Mouse (Mus musculus) myocyte (in vitro differentiated cells): ENCODE results near the gene Commd8. TPM values are rescaled to one million over a fixed set of nuclear protein-coding genes. Genes with fewer than 3 reads are reported as not detected.

Source experiments
- H3K27me3 ChIP-seq: one replicate; pipeline ENCODE4 v1.6.1; 2011; ENCODE audit not compliant: control insufficient read depth, insufficient read depth, insufficient read length
- H3K36me3 ChIP-seq: one replicate; pipeline ENCODE4 v1.6.1; 2011; ENCODE audit not compliant: control insufficient read depth, insufficient read depth
- H3K4me2 ChIP-seq: one replicate; pipeline ENCODE4 v1.6.1; 2011; ENCODE audit warnings: low read depth, control low read depth
- H3K4me3 ChIP-seq: one replicate; pipeline ENCODE4 v1.5.1; 2011; ENCODE audit warnings: mild to moderate bottlenecking, control low read depth, moderate library complexity
- H3K79me2 ChIP-seq: one replicate; pipeline ENCODE4 v1.6.1; 2011; ENCODE audit not compliant: control insufficient read depth, insufficient read depth
- H3ac ChIP-seq: one replicate; pipeline ENCODE4 v1.6.1; 2011; ENCODE audit not compliant: control insufficient read depth, insufficient read length
- CEBPB ChIP-seq: IDR thresholded peaks from 2 replicates; pipeline ENCODE4 v1.6.1; 2011; ENCODE audit warnings: mild to moderate bottlenecking, moderate library complexity; ENCODE audit not compliant: poor library complexity, insufficient read depth, severe bottlenecking
- E2F4 ChIP-seq: IDR thresholded peaks from one replicate; pipeline ENCODE4 v1.6.1; 2011; ENCODE audit warnings: mild to moderate bottlenecking, control low read depth, moderate library complexity; ENCODE audit not compliant: insufficient read depth
- MAX ChIP-seq: IDR thresholded peaks from one replicate; pipeline ENCODE4 v1.6.1; 2011; ENCODE audit warnings: low read depth, mild to moderate bottlenecking, control low read depth
- MYOD1 ChIP-seq, 3 experiments: IDR thresholded peaks; one replicate each; pipeline ENCODE4 v1.6.1; 2011; ENCODE audit warnings: control low read depth in 2 of 3, low read depth in 2 of 3, mild to moderate bottlenecking in 2 of 3, moderate library complexity in 1 of 3; ENCODE audit not compliant: insufficient read length in 2 of 3, control insufficient read depth in 1 of 3
- MYOG ChIP-seq, 3 experiments: IDR thresholded peaks; one replicate each; pipeline ENCODE4 v1.6.1; 2011; ENCODE audit warnings: control low read depth in 2 of 3, low read depth in 2 of 3, mild to moderate bottlenecking in 2 of 3; ENCODE audit not compliant: insufficient read length in 2 of 3, control insufficient read depth in 1 of 3, insufficient read depth in 1 of 3
- POLR2A ChIP-seq: IDR thresholded peaks from one replicate; pipeline ENCODE4 v1.6.1; 2011; ENCODE audit warnings: low read depth, mild to moderate bottlenecking, control low read depth, moderate library complexity; ENCODE audit not compliant: insufficient read length
- POLR2AphosphoS2 ChIP-seq: IDR thresholded peaks from one replicate; pipeline ENCODE4 v1.6.1; 2011; ENCODE audit warnings: low read depth, control low read depth; ENCODE audit not compliant: insufficient read length
- REST ChIP-seq: IDR thresholded peaks from one replicate; pipeline ENCODE4 v1.6.1; 2011; ENCODE audit warnings: mild to moderate bottlenecking, control low read depth, moderate library complexity; ENCODE audit not compliant: insufficient read depth, insufficient read length
- SRF ChIP-seq: IDR thresholded peaks from one replicate; pipeline ENCODE4 v1.6.1; 2011; ENCODE audit warnings: low read depth; ENCODE audit not compliant: control insufficient read depth, insufficient read length
- TCF12 ChIP-seq: IDR thresholded peaks from one replicate; pipeline ENCODE4 v1.6.1; 2011; ENCODE audit warnings: mild to moderate bottlenecking, control low read depth; ENCODE audit not compliant: poor library complexity, insufficient read depth, severe bottlenecking
- TCF3 ChIP-seq: IDR thresholded peaks from one replicate; pipeline ENCODE4 v1.6.1; 2011; ENCODE audit warnings: low read depth, control low read depth; ENCODE audit not compliant: insufficient read length
- USF1 ChIP-seq: IDR thresholded peaks from one replicate; pipeline ENCODE4 v1.6.1; 2011; ENCODE audit warnings: low read depth, mild to moderate bottlenecking, control low read depth, moderate library complexity
- polyA plus RNA-seq: library from polyadenylated mRNA; unstranded; fragments of >200 nt; fragmentation: generic; extraction: Trizol; gene quantifications from one replicate; pipeline ENCODE4 v1.2.1, GENCODE M21; 2012; ENCODE audit warnings: missing spikeins

Commd8 gene
- polyA plus RNA-seq, 1 experiment, result 19.8 TPM

GRCm38 (mm10) chr5:72133906-72134305, 34.1 kb downstream of the Commd8 start:
- H3K27me3 ChIP-seq, result peaks cover 5% of the 10 kb centered on the region
- no peak overlapping the region for H3K4me2 ChIP-seq
- no peaks in the 10 kb centered on the region for H3K36me3 ChIP-seq
- no peaks in the 10 kb centered on the region for H3K79me2 ChIP-seq
- H3ac ChIP-seq, result no peak overlapping the region
- no peak for TF ChIP-seq REST
- no peak for TF ChIP-seq TCF12
- no peak for TF ChIP-seq MAX
- no peak for TF ChIP-seq TCF3
- TF ChIP-seq POLR2AphosphoS2, result no peak
- no peak for TF ChIP-seq SRF
- TF ChIP-seq MYOD1 (IDR thresholded peaks at IDR 0.05; ENCODE audit: control insufficient read depth in 1 of 3, insufficient read length in 2 of 3, low read depth in 2 of 3), result no peak
- TF ChIP-seq POLR2A, result no peak
- TF ChIP-seq CEBPB, result no peak
- no peak for TF ChIP-seq MYOG (IDR thresholded peaks at IDR 0.05; ENCODE audit: control insufficient read depth in 1 of 3, insufficient read depth in 1 of 3, insufficient read length in 2 of 3, low read depth in 2 of 3)
- no peak overlapping the region for H3K4me3 ChIP-seq

- Histone ChIP-seq H3K79me2 (no peaks in the 10 kb centered on the region), H3K4me3 (no peak overlapping the region), H3ac (no peak overlapping the region), H3K4me2 (no peak overlapping the region), H3K36me3 (no peaks in the 10 kb centered on the region), H3K27me3 (peaks cover 4% of the 10 kb centered on the region)
- TF ChIP-seq MYOD1 (IDR thresholded peaks at IDR 0.05; ENCODE audit: control insufficient read depth in 1 of 3, insufficient read length in 2 of 3, low read depth in 2 of 3) (no peak), TCF3 (no peak), E2F4 (no peak), MYOG (IDR thresholded peaks at IDR 0.05; ENCODE audit: control insufficient read depth in 1 of 3, insufficient read depth in 1 of 3, insufficient read length in 2 of 3, low read depth in 2 of 3) (no peak), POLR2AphosphoS2 (no peak)
Observed at GRCm38 (mm10) chr5:72126681-72127080, 41.3 kb downstream of the Commd8 start.

GRCm38 (mm10) chr5:72122414-72123037, 45.5 kb downstream of the Commd8 start:
- Histone ChIP-seq H3K27me3 (no peaks in the 10 kb centered on the region), H3ac (no peak overlapping the region), H3K4me3 (no peak overlapping the region), H3K79me2 (no peaks in the 10 kb centered on the region), H3K4me2 (peak overlapping the region; percentile 50), H3K36me3 (no peaks in the 10 kb centered on the region)
- no peak for TF ChIP-seq SRF
- TF ChIP-seq POLR2A, result no peak
- TF ChIP-seq MYOD1 (IDR thresholded peaks at IDR 0.05; ENCODE audit: control insufficient read depth in 1 of 3, insufficient read length in 2 of 3, low read depth in 2 of 3), result no peak
- no peak for TF ChIP-seq POLR2AphosphoS2
- no peak for TF ChIP-seq E2F4
- TF ChIP-seq USF1, result no peak
- TF ChIP-seq MAX, result no peak
- TF ChIP-seq CEBPB, result no peak
- no peak for TF ChIP-seq MYOG (IDR thresholded peaks at IDR 0.05; ENCODE audit: control insufficient read depth in 1 of 3, insufficient read depth in 1 of 3, insufficient read length in 2 of 3, low read depth in 2 of 3)
